Mouse (Mus musculus) limb, embryonic 14.5 days (tissue): ENCODE data around the gene Cenpa. TPM values are rescaled to one million over a fixed set of nuclear protein-coding genes. Genes with fewer than 3 reads are reported as not detected.
"Not testable (repeated sequence)": the region's sequence is repeated elsewhere in the genome, so short reads cannot be mapped to it uniquely, and the experiment has no call there.

ENCODE experiments used
- ATAC-seq: fragments of 200-750 bp; cut with Nextera tagmentation; 2 replicates; pipeline ENCODE4 v1.8.0; 2017; ENCODE audit warnings: low read depth, moderate number of reproducible peaks, moderate TSS enrichment; ENCODE audit not compliant: low FRiP score
- DNase-seq: peaks from one replicate; pipeline ENCODE4 v3.0.0-alpha.2; 2015; ENCODE audit warnings: low spot score
- H3K27ac ChIP-seq: fragments of 300-500 bp; sonication (generic); replicated peaks from 2 replicates; pipeline ENCODE4 v1.5.1; 2014; ENCODE audit warnings: low read depth, mild to moderate bottlenecking, low read length, moderate library complexity, mixed read lengths
- H3K27me3 ChIP-seq: fragments of 300-500 bp; sonication (generic); 2 replicates; pipeline ENCODE4 v1.6.1; 2014; ENCODE audit warnings: low read length, mixed read lengths; ENCODE audit not compliant: control insufficient read depth, insufficient read depth
- H3K36me3 ChIP-seq: fragments of 300-500 bp; sonication (generic); 2 replicates; pipeline ENCODE4 v1.6.1; 2014; ENCODE audit warnings: mild to moderate bottlenecking, low read length, moderate library complexity, mixed read lengths; ENCODE audit not compliant: control insufficient read depth, insufficient read depth
- H3K4me1 ChIP-seq: fragments of 300-500 bp; sonication (generic); 2 replicates; pipeline ENCODE4 v1.6.1; 2014; ENCODE audit warnings: antibody characterized with exemption, low read length, mixed read lengths; ENCODE audit not compliant: control insufficient read depth, insufficient read depth
- H3K4me2 ChIP-seq: fragments of 300-500 bp; sonication (generic); replicated peaks from 2 replicates; pipeline ENCODE4 v1.6.1; 2014; ENCODE audit warnings: low read depth, mild to moderate bottlenecking, low read length, moderate library complexity; ENCODE audit not compliant: severe bottlenecking
- H3K4me3 ChIP-seq: fragments of 300-500 bp; sonication (generic); replicated peaks from 2 replicates; pipeline ENCODE4 v1.5.1; 2014; ENCODE audit warnings: low read length
- H3K9ac ChIP-seq: fragments of 300-500 bp; sonication (generic); 2 replicates; pipeline ENCODE4 v1.6.1; 2014; ENCODE audit warnings: mild to moderate bottlenecking, low read depth, low read length, moderate library complexity; ENCODE audit not compliant: severe bottlenecking
- H3K9me3 ChIP-seq: fragments of 300-500 bp; sonication (generic); 2 replicates; pipeline ENCODE4 v1.6.1; 2016; ENCODE audit warnings: low read length; ENCODE audit not compliant: control insufficient read depth
- POLR2A ChIP-seq: fragments of 200-500 bp; IDR thresholded peaks from 2 replicates; pipeline ENCODE4 v1.8.0; 2012; ENCODE audit warnings: inconsistent platforms, mild to moderate bottlenecking, moderate library complexity, borderline replicate concordance; ENCODE audit not compliant: insufficient read depth, insufficient read length; ENCODE audit errors: extremely low read depth
- WGBS: fragments of 180-500 bp; shearing (Covaris S2); extraction: QIAGEN DNeasy Blood & Tissue Kit; methylation state at CpG from one replicate; pipeline ENCODE4 v1.1.7; 2014; 5-methylcytosine and 5-hydroxymethylcytosine counted together
- polyA plus RNA-seq, 2 experiments: library from polyadenylated mRNA; depleted of rRNA in 1 of 2; stranded (reverse) in 1 of 2; unstranded in 1 of 2; fragments of >200 nt; fragmentation: Nextera tagmentation in 1 of 2; extraction: Ambion mirVana in 1 of 2; gene quantifications; 2 replicates each; pipeline versions ENCODE4 v1.2.1 to v1.2.3; 2012 to 2014

Gene Cenpa
- polyA plus RNA-seq, 2 experiments, result 206 to 272 TPM

DNA sequence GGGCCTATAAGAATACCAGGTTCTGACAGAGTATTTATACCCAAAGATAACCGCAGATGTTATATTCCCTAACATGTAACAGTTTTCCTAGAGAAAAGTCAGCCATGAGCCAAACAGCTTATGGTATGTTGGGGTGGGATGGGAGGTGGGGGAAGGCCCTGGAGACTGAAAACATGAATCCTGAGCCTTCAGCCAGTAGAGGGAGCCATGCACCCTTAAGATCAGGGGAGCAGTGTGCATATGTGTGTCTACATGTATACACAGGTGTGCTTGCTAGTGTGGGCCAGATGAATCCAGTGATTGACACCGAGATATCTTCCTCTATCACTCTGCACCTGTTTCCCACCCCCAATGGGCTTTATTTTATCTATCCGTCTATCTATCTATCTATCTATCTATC, 20.2 kb downstream of the Cenpa start:
- no peak for ATAC-seq
- Histone ChIP-seq H3K27me3 (no peaks in the 10 kb centered on the region), H3K9me3 (no peaks in the 10 kb centered on the region), H3K4me1 (no peaks in the 10 kb centered on the region), H3K9ac (no peak overlapping the region), H3K27ac (no peak overlapping the region), H3K4me2 (no peak overlapping the region), H3K4me3 (no peak overlapping the region), H3K36me3 (no peaks in the 10 kb centered on the region)
- WGBS, result 65% methylated on average over 3 of the region's 3 CpGs
- no peak for DNase-seq
- TF ChIP-seq POLR2A, result no peak

DNA sequence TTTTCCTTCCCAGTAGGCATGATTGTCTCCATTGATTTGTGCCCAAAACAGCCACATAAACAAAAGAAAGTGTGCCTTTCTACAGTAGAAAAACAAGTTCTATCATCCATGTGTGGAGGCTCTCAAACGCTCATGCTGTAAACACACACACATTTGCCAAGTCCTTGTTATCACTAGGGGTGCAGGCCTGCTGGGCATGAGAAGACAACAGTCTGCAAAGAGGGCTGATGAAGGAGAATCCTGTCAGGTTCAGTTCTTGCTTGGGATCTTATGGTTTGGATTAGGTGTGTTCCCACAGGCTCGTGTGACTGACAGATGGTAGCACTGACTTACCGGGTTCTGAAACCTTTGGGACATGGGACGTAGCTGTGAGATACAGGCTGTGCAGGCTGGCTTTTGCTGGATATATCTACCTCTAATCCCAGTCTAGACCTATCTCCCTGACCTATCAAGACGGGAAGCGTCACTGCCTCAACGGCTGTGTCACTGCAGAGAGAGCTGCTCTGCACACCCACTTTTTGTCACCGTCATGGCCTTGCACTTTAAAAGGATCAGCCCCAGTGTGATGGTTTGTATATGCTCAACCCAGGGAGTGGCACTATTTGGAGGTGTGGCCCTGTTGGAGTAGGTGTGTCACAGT, 33.9 kb downstream of the Cenpa start:
- Histone ChIP-seq H3K9me3 (no peaks in the 10 kb centered on the region), H3K9ac (no peak overlapping the region), H3K4me3 (no peak overlapping the region), H3K4me1 (no peaks in the 10 kb centered on the region), H3K27ac (no peak overlapping the region), H3K36me3 (no peaks in the 10 kb centered on the region), H3K27me3 (no peaks in the 10 kb centered on the region), H3K4me2 (no peak overlapping the region)
- WGBS, result 83% methylated on average over 8 of the region's 8 CpGs
- no peak for DNase-seq
- no peak for ATAC-seq
- TF ChIP-seq POLR2A, result no peak

DNA sequence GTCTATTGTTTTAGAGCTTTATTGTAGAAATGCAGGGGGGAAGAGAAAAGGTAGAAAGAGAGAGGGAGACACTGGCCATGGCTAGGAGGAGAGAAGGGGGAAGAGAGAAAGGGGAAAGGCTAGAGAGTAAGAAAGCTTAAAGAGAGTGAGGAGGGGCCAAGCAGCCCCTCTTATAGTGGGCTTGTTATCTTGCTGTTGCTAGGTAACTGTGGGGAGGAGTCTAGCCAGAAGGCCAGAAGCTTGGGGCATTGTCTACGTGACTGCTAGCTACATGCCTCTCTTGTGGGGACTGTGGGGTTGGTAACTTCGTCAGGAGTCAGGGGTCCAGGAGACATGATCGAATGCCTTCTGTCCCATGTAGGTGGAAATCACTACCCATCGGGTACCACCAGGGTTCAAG, 34.8 kb downstream of the Cenpa start:
- H3K4me1 ChIP-seq, H3K9me3 ChIP-seq, H3K4me2 ChIP-seq, H3K27me3 ChIP-seq, ATAC-seq, DNase-seq, H3K4me3 ChIP-seq, H3K9ac ChIP-seq, H3K27ac ChIP-seq, H3K36me3 ChIP-seq: not testable (repeated sequence)
- 54% methylated on average over 4 of the region's 4 CpGs for WGBS

- Histone ChIP-seq H3K4me2 (no peak overlapping the region), H3K4me1 (no peaks in the 10 kb centered on the region), H3K4me3 (no peak overlapping the region), H3K9ac (no peak overlapping the region), H3K9me3 (no peaks in the 10 kb centered on the region), H3K27me3 (no peaks in the 10 kb centered on the region), H3K36me3 (no peaks in the 10 kb centered on the region), H3K27ac (no peak overlapping the region)
- 88% methylated on average over 3 of the region's 3 CpGs for WGBS
- ATAC-seq (no peak), DNase-seq (no peak)
- no peak for TF ChIP-seq POLR2A
These were observed 35.3 kb downstream of the Cenpa start for GRCm38 (mm10) chr5:30701866-30702265.

DNA sequence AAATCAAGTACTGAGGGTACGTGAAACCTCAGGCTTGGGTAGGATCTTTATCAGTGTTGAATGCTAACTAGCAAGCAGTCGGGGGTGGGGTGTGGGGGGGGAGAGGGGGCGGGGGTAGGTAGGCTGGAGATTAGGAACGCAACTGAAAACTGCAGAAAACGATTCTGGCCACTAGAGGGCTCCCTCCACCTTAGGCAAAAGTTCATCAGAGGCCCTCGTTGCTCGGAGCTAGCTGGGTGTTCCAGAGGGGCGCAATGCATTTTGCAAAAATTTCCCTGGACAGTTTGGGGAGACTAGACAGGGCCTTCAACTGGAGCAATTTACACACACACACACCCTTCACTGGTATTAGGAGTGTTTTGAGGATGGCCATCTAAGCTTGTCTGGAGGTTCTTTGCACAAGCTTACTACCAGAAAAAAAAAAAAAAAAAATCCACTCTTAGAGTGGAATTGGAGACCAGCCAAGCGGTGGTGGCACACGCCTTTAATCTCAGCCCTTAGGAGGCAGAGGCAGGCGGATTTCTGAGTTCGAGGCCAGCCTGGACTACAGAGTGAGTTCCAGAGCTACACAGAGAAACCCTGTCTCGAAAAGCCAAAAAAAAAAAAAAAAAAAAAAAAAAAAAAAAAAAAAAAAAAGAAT, 43.3 kb downstream of the Cenpa start:
- WGBS, result 10% methylated on average over 13 of the region's 13 CpGs
- no peak for TF ChIP-seq POLR2A
- ATAC-seq (peak; percentile 53), DNase-seq (peak; percentile 92)
- H3K4me1 ChIP-seq, result peaks cover 9% of the 10 kb centered on the region
- H3K27me3 ChIP-seq, result peaks cover 45% of the 10 kb centered on the region
- H3K36me3 ChIP-seq, result no peaks in the 10 kb centered on the region
- no peak overlapping the region for H3K9ac ChIP-seq
- H3K9me3 ChIP-seq, result no peaks in the 10 kb centered on the region
- H3K4me2 ChIP-seq, result no peak overlapping the region
- H3K27ac ChIP-seq, result no peak overlapping the region
- H3K4me3 ChIP-seq, result no peak overlapping the region
